ENCODE assay signal across 10 mouse cellular contexts in genomic region chr11:58980381-58980990, GRCm38 (mm10). TPM values are rescaled to one million over a fixed set of nuclear protein-coding genes. Genes with fewer than 3 reads are reported as not detected.
DNase-seq lines count a peak whose midpoint lies in the region; ATAC-seq and TF ChIP-seq lines count a peak whose summit lies in the region.
"Had no signal": no experiment of that assay in that cellular context is flagged by ENCODE, and none has a peak within 500 bp of the region (broad histone marks: within the 10 kb centered on the region; RNA-seq: fewer than 3 reads in every experiment).

No protein-coding gene starts in this region.

- no peak for TF ChIP-seq EP300 in lung, postnatal 0 days (IDR thresholded peaks at IDR 0.05)

- no peak for ATAC-seq in forebrain, embryonic 14.5 days
- ATAC-seq in lung, postnatal 0 days, result no peak
- ATAC-seq in neural tube, embryonic 14.5 days (ENCODE audit: low read depth), result no peak

- no peak for DNase-seq in forebrain, embryonic 10.5 days (ENCODE audit: extremely low spot score, low spot score)
- DNase-seq in forebrain, embryonic 14.5 days (ENCODE audit: low spot score), result no peak
- DNase-seq in lung, postnatal 0 days (ENCODE audit: low spot score), result peak; percentile 13
- no peak for DNase-seq in lung, postnatal 10 days
- DNase-seq in kidney, adult 9 months, result peak; percentile 83
- no peak for DNase-seq in embryo, embryonic 10.5 days (ENCODE audit: low spot score)
- no peak for DNase-seq in layer of hippocampus, postnatal 14 days (ENCODE audit: low spot score in 2 of 2)
- DNase-seq: cerebellum, postnatal 36 days had no signal

- H3K27ac ChIP-seq in forebrain, embryonic 10.5 days, result no peak overlapping the region
- H3K27ac ChIP-seq in forebrain, embryonic 14.5 days (ENCODE audit: low read depth, low read length), result no peak overlapping the region
- no peak overlapping the region for H3K27ac ChIP-seq in lung, postnatal 0 days (ENCODE audit: low read length)
- H3K27ac ChIP-seq in neural tube, embryonic 14.5 days (ENCODE audit: low read depth, low read length), result no peak overlapping the region

- WGBS in forebrain, embryonic 10.5 days, result 72% methylated on average over 5 of the region's 5 CpGs
- 68% methylated on average over 5 of the region's 5 CpGs for WGBS in forebrain, embryonic 14.5 days
- WGBS in lung, postnatal 0 days, result 43% methylated on average over 5 of the region's 5 CpGs
- WGBS in neural tube, embryonic 14.5 days, result 66% methylated on average over 5 of the region's 5 CpGs

- peak overlapping the region; percentile 88; the same call in 1 of the 2 replicates for H3K4me3 ChIP-seq in forebrain, embryonic 10.5 days
- H3K4me3 ChIP-seq in forebrain, embryonic 14.5 days (ENCODE audit: low read depth, low read length), result no peak overlapping the region
- no peak overlapping the region for H3K4me3 ChIP-seq in lung, postnatal 0 days (ENCODE audit: low read depth, low read length)
- H3K4me3 ChIP-seq in neural tube, embryonic 14.5 days (ENCODE audit: low read depth, low read length), result no peak overlapping the region

- no peaks in the 10 kb centered on the region for H3K27me3 ChIP-seq in forebrain, embryonic 10.5 days (ENCODE audit: poor library complexity, severe bottlenecking)
- H3K27me3 ChIP-seq in forebrain, embryonic 14.5 days (replicated peaks; ENCODE audit: control insufficient read depth, insufficient read depth, low read length), result no peaks in the 10 kb centered on the region
- H3K27me3 ChIP-seq in lung, postnatal 0 days (replicated peaks; ENCODE audit: insufficient read depth, low read length), result no peaks in the 10 kb centered on the region
- no peaks in the 10 kb centered on the region for H3K27me3 ChIP-seq in neural tube, embryonic 14.5 days (ENCODE audit: control insufficient read depth, insufficient read depth, low read length)

- no peaks in the 10 kb centered on the region for H3K9me3 ChIP-seq in forebrain, embryonic 10.5 days
- H3K9me3 ChIP-seq in forebrain, embryonic 14.5 days (replicated peaks; ENCODE audit: control insufficient read depth, low read length), result no peaks in the 10 kb centered on the region
- no peaks in the 10 kb centered on the region for H3K9me3 ChIP-seq in lung, postnatal 0 days (ENCODE audit: low read length)
- no peaks in the 10 kb centered on the region for H3K9me3 ChIP-seq in neural tube, embryonic 14.5 days (ENCODE audit: control insufficient read depth, low read length)

- peaks cover 59% of the 10 kb centered on the region for H3K36me3 ChIP-seq in forebrain, embryonic 10.5 days (replicated peaks)
- peaks cover 34% of the 10 kb centered on the region for H3K36me3 ChIP-seq in forebrain, embryonic 14.5 days (ENCODE audit: control insufficient read depth, insufficient read depth, low read length)
- H3K36me3 ChIP-seq in lung, postnatal 0 days (ENCODE audit: insufficient read depth, low read length), result peaks cover 15% of the 10 kb centered on the region; the same call in 1 of the 2 replicates
- peaks cover 17% of the 10 kb centered on the region for H3K36me3 ChIP-seq in neural tube, embryonic 14.5 days (ENCODE audit: control insufficient read depth, insufficient read depth, low read length)

- TF ChIP-seq CTCF in lung, postnatal 0 days (IDR thresholded peaks at IDR 0.05), result no peak

- peaks cover 57% of the 10 kb centered on the region for H3K4me1 ChIP-seq in forebrain, embryonic 10.5 days
- peaks cover 16% of the 10 kb centered on the region for H3K4me1 ChIP-seq in forebrain, embryonic 14.5 days (ENCODE audit: control insufficient read depth, insufficient read depth, low read length)
- H3K4me1 ChIP-seq in lung, postnatal 0 days (ENCODE audit: insufficient read depth, low read depth, low read length), result peaks cover 22% of the 10 kb centered on the region
- peaks cover 27% of the 10 kb centered on the region for H3K4me1 ChIP-seq in neural tube, embryonic 14.5 days (ENCODE audit: control insufficient read depth, insufficient read depth, low read length)

- H3K9ac ChIP-seq in forebrain, embryonic 14.5 days (ENCODE audit: low read length), result no peak overlapping the region
- H3K9ac ChIP-seq in lung, postnatal 0 days (replicated peaks; ENCODE audit: low read depth), result no peak overlapping the region
- 0 out of 2 replicates have a peak overlapping the region, but pooled peaks have one; percentile 2 for H3K9ac ChIP-seq in neural tube, embryonic 14.5 days (replicated peaks; ENCODE audit: low read depth, low read length)

- no peak overlapping the region for H3K4me2 ChIP-seq in forebrain, embryonic 14.5 days (ENCODE audit: low read length)
- H3K4me2 ChIP-seq in lung, postnatal 0 days (replicated peaks; ENCODE audit: low read depth, low read length), result peak overlapping the region; percentile 92; the same call in 1 of the 2 replicates
- no peak overlapping the region for H3K4me2 ChIP-seq in neural tube, embryonic 14.5 days (ENCODE audit: low read depth, low read length)

RNA-seq across cellular contexts. Expression of gene Trim11, which starts 2.6 kb away (rescaled TPM):
- 18.5 and 19.6 TPM in 2 replicates for polyA plus RNA-seq in forebrain, embryonic 10.5 days (2016; fragmentation: Nextera tagmentation; extraction: Ambion mirVana)
- polyA plus RNA-seq in forebrain, embryonic 14.5 days (2014; fragmentation: Nextera tagmentation; extraction: Ambion mirVana), result 20.7 and 24.0 TPM in 2 replicates
- 19.1 and 20.2 TPM in 2 replicates for polyA plus RNA-seq in lung, postnatal 0 days (2015; fragmentation: Nextera tagmentation; extraction: Ambion mirVana)
- 20.4 TPM in 2 replicates for polyA plus RNA-seq in neural tube, embryonic 14.5 days (2014; fragmentation: Nextera tagmentation; extraction: Ambion mirVana)
- total RNA-seq in layer of hippocampus, postnatal 14 days (2021), result 10 to 100 TPM; 25.5 to 27.9 TPM

RNA-seq across cellular contexts. Expression of gene Hist3h2a, which starts 26.0 kb away (rescaled TPM):
- polyA plus RNA-seq in forebrain, embryonic 10.5 days (2016; fragmentation: Nextera tagmentation; extraction: Ambion mirVana), result 15.1 and 19.4 TPM in 2 replicates
- 149 and 151 TPM in 2 replicates for polyA plus RNA-seq in forebrain, embryonic 14.5 days (2014; fragmentation: Nextera tagmentation; extraction: Ambion mirVana)
- polyA plus RNA-seq in lung, postnatal 0 days (2015; fragmentation: Nextera tagmentation; extraction: Ambion mirVana), result 21.6 and 28.6 TPM in 2 replicates
- polyA plus RNA-seq in neural tube, embryonic 14.5 days (2014; fragmentation: Nextera tagmentation; extraction: Ambion mirVana), result 80.7 and 98.2 TPM in 2 replicates
- total RNA-seq in layer of hippocampus, postnatal 14 days (2021), result 10 to 100 TPM; 59.7 to 62.5 TPM

RNA-seq across cellular contexts. Expression of gene Trim17, which starts 26.0 kb away (rescaled TPM):
- polyA plus RNA-seq in forebrain, embryonic 10.5 days (2016; fragmentation: Nextera tagmentation; extraction: Ambion mirVana), result 0.19 and 0.31 TPM in 2 replicates
- 1.3 and 1.9 TPM in 2 replicates for polyA plus RNA-seq in forebrain, embryonic 14.5 days (2014; fragmentation: Nextera tagmentation; extraction: Ambion mirVana)
- 0.62 and 0.83 TPM in 2 replicates for polyA plus RNA-seq in lung, postnatal 0 days (2015; fragmentation: Nextera tagmentation; extraction: Ambion mirVana)
- polyA plus RNA-seq in neural tube, embryonic 14.5 days (2014; fragmentation: Nextera tagmentation; extraction: Ambion mirVana), result 0.80 and 1.5 TPM in 2 replicates
- 1 to 10 TPM; 3.8 to 4.0 TPM for total RNA-seq in layer of hippocampus, postnatal 14 days (2021)
- total RNA-seq: granulocyte monocyte progenitor cell, adult 5-6 weeks had no signal

RNA-seq across cellular contexts. Expression of gene Hist3h2ba, which starts 31.8 kb away (rescaled TPM):
- polyA plus RNA-seq in forebrain, embryonic 10.5 days (2016; fragmentation: Nextera tagmentation; extraction: Ambion mirVana), result 22.7 and 36.5 TPM in 2 replicates
- 279 and 359 TPM in 2 replicates for polyA plus RNA-seq in forebrain, embryonic 14.5 days (2014; fragmentation: Nextera tagmentation; extraction: Ambion mirVana)
- 2.6 TPM in 2 replicates for polyA plus RNA-seq in lung, postnatal 0 days (2015; fragmentation: Nextera tagmentation; extraction: Ambion mirVana)
- polyA plus RNA-seq in neural tube, embryonic 14.5 days (2014; fragmentation: Nextera tagmentation; extraction: Ambion mirVana), result 115 and 117 TPM in 2 replicates
- 100 to 1,000 TPM; 117 to 123 TPM for total RNA-seq in layer of hippocampus, postnatal 14 days (2021)

RNA-seq across cellular contexts. Expression of gene Rnf187, which starts 41.8 kb away (rescaled TPM):
- 265 and 273 TPM in 2 replicates for polyA plus RNA-seq in forebrain, embryonic 10.5 days (2016; fragmentation: Nextera tagmentation; extraction: Ambion mirVana)
- 457 and 463 TPM in 2 replicates for polyA plus RNA-seq in forebrain, embryonic 14.5 days (2014; fragmentation: Nextera tagmentation; extraction: Ambion mirVana)
- polyA plus RNA-seq in lung, postnatal 0 days (2015; fragmentation: Nextera tagmentation; extraction: Ambion mirVana), result 168 and 169 TPM in 2 replicates
- 661 and 689 TPM in 2 replicates for polyA plus RNA-seq in neural tube, embryonic 14.5 days (2014; fragmentation: Nextera tagmentation; extraction: Ambion mirVana)
- total RNA-seq in layer of hippocampus, postnatal 14 days (2021), result 100 to 1,000 TPM; 501 to 506 TPM

Comparison
In these comparisons a context has a peak if more than half of its experiments do, and no peak if none do; other contexts are left out.
1. DNase-seq: peak in lung, postnatal 0 days (single experiment) and kidney, adult 9 months (single experiment); none in forebrain, embryonic 10.5 days (single experiment), forebrain, embryonic 14.5 days (single experiment), lung, postnatal 10 days (single experiment), embryo, embryonic 10.5 days (single experiment) and layer of hippocampus, postnatal 14 days (0 of 2).